Mouse (Mus musculus) induced T-regulatory cell, adult 2 months (primary cell): ENCODE data around the gene Wdr54.

ENCODE experiments used
- DNase-seq: peaks from one replicate; pipeline ENCODE4 v3.0.0-alpha.2; 2012; ENCODE audit warnings: low read depth

The Wdr54 gene

GRCm38 (mm10) chr6:83159456-83159855, 3.3 kb upstream of the Wdr54 start:
- peak; percentile 84 for DNase-seq

GRCm38 (mm10) chr6:83155552-83156238, 502 bp downstream of the Wdr54 start:
- peak; percentile 40 for DNase-seq

DNA sequence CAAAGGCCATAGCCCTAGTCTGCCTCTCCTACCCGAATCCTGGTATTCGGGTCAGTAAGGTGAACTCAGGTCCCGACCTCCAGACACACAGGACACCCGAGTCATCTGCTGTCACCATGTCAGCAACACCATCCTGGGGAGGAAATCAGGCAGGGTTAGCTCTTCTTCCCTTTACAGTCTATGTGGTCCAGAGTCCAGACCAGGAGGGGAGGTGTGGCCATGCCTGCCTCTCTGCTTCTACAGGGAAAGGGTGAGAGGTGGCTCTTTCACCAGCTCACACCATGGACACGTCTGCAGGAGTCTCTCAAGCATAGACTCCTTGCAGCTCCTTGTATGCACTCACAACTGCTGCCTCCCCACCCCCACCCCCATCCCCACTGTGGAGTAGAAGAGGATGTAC, 2.7 kb downstream of the Wdr54 start:
- no peak for DNase-seq

GRCm38 (mm10) chr6:83153038-83153437, 3.2 kb downstream of the Wdr54 start:
- no peak for DNase-seq

- no peak for DNase-seq
These were observed 4.5 kb downstream of the Wdr54 start for GRCm38 (mm10) chr6:83151721-83152120.

- DNase-seq, result no peak
These were observed 8.9 kb downstream of the Wdr54 start for GRCm38 (mm10) chr6:83147280-83147679.

GRCm38 (mm10) chr6:83145805-83146204, 10.4 kb downstream of the Wdr54 start:
- no peak for DNase-seq

GRCm38 (mm10) chr6:83145209-83145608, 11.0 kb downstream of the Wdr54 start:
- no peak for DNase-seq

- DNase-seq, result no peak
These were observed 13.3 kb downstream of the Wdr54 start for GRCm38 (mm10) chr6:83142886-83143285.

GRCm38 (mm10) chr6:83142211-83142731, 13.9 kb downstream of the Wdr54 start:
- DNase-seq, result no peak

GRCm38 (mm10) chr6:83141636-83142035, 14.6 kb downstream of the Wdr54 start:
- no peak for DNase-seq

- no peak for DNase-seq
These were observed 16.2 kb downstream of the Wdr54 start for GRCm38 (mm10) chr6:83140044-83140443.

GRCm38 (mm10) chr6:83138056-83138455, 18.1 kb downstream of the Wdr54 start:
- DNase-seq, result peak; percentile 40

DNA sequence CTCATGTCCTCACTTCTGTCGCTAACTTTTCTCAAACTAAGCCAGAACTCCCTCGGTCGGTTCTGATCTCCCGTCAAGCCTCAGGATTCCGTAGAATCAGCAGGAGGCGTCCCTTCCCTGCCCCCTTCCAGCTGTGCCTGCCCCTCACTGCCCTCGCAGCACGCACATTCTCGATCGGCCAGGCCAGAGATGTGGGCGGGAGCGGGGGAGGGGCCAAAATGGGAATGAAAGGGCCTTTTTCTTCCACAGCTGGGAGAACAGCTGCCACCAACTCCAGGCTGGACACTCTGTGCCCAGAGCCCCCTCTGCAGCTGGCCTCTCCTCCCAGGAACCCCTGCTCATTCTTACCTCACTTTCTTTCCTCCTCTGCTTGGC, 18.6 kb downstream of the Wdr54 start:
- DNase-seq, result no peak

DNA sequence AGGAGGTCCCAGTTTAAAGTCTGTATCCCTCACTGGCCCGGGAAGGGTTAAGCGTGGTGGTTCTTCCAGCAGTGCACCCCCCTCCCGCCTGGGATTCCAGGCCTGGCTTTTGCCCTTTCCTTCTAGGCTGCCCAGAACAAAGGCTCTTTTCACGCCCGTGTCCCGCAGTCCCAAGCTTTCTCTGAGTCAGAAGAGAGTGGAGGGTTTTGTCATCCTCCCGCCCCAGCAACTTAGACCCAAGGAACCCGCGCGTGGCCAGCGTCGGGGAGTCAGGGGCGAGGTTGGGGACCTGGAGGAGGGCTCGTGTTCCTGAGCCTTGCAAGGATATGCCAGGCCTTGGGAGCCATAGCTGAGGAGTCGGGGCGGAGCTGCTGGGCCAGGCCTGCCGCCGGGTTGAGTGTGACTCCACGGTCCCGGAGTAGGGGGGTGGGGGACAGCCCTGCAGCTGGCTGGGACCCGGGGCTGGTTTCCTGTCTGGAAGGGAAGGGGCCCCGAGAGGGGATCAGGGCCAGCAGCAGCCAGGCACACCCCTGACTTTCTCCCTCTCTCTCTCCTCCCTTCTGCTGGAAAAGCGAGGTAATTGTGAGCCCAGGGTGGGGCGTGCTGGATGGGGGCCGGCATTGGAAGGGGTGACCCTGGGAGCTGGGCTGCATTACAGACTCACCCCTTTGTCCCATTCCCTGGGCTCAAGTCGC, 19.2 kb downstream of the Wdr54 start:
- DNase-seq, result no peak

- no peak for DNase-seq
These were observed 19.8 kb downstream of the Wdr54 start for GRCm38 (mm10) chr6:83136291-83136880.

- peak; percentile 36 for DNase-seq
These were observed 20.5 kb downstream of the Wdr54 start for GRCm38 (mm10) chr6:83135571-83136161.

- no peak for DNase-seq
These were observed 21.2 kb downstream of the Wdr54 start, which contains the start of gene Rtkn for GRCm38 (mm10) chr6:83134951-83135513. Rtkn (plus strand) TSS chr6:83135463.

- DNase-seq, result no peak
These were observed 22.0 kb downstream of the Wdr54 start for GRCm38 (mm10) chr6:83134226-83134625.

DNA sequence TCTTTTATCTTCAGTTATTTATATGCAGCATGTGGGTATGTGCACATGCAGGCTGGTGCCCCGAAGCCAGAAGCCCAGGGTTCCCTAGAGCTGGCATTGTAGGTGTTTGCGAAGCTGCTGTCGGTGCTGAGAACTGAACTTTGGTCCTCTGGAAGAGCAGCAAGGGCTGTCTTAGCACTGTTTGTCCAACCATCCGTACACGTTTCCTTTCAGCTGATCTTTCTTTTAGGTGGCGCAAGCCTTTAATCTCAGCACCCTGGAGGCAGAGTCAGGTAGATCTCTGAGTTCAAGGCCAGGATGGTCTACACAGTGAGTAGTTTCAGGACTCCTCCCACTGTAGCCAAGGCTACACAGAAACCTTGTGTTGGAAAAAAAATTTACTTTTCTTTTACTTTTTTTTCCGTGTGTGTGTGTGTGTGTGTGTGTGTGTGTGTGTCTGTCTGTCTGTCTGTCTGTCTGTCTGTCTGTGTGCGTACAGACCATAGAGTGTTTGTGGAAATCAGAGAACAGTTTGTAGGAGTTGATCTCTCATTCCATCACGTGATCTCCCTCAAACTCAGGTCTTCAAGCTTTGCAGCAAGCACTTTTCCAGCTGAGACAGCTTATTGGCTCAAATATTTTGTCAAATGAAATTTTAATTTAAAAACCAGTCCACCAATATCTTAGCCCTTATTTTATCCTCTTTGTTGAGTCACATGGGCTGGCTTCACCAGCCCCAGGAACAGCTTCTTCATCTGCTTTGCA, 23.8 kb downstream of the Wdr54 start:
- DNase-seq, result no peak

- no peak for DNase-seq
These were observed 24.6 kb downstream of the Wdr54 start for GRCm38 (mm10) chr6:83131469-83132034.
